Mouse (Mus musculus) lung, postnatal 4 days (tissue): ENCODE results near the gene Pard3.

Experiments used
- DNase-seq, 2 experiments: peaks; one replicate each; pipeline ENCODE4 v3.0.0; 2021

Pard3 gene

DNA sequence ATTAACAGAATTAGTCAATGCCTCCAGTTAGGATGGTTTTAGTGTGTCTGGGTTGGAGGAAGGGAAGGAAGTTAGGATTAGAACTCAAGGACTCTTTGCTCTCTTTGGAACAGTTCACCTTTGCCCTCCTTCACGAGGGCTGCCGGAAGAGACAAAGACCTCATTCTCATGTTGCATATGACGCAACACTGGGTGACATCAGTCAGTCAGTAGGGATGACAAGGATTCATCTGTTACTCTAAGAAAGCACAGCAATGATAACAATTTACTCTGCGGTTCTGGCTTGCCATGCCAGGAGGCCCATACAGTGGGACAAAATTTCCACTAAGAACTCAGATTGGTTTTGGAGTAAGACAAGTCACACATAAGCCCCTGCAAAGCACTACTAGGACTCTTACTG is 187.1 kb downstream of the Pard3 start:
- no peak for DNase-seq

DNA sequence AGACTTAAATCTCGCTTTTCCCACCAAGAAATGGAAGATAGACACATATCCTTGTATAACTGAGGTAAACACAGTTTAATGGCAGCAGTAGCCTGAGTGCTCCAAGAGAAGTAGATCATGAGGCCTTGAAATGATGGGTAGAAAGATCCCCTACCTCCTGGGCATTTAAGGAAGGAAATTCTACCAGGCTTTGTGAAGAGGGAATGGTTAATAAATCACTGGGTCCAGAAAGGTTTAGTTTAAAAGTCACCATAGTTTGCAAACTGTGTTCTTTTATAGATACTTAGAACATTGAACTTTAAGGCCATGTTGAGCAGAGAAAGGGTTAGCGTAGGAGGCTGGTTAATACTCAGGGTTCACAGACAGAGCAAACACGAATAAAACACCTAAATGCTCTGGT is 187.8 kb downstream of the Pard3 start:
- no peak for DNase-seq

DNA sequence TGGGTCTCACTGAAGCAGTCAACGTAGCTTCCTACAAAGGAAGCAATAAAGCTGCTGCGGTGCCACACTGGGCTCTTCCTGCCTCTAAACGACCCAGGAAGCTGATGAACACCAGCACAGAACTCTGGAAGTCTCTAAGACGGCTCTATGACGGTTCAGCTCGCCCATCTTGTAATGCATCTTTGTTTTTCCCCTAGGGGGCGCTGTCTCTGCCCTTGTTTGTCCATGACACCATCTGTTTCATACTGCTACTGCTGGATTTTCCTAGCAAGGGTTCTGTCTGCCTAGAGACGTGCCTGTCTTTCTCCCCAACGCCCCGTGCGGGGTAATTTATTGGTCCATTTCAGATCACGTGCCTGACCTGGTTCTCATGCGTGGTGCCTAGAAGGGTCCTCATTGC is 188.3 kb downstream of the Pard3 start:
- no peak for DNase-seq

DNA sequence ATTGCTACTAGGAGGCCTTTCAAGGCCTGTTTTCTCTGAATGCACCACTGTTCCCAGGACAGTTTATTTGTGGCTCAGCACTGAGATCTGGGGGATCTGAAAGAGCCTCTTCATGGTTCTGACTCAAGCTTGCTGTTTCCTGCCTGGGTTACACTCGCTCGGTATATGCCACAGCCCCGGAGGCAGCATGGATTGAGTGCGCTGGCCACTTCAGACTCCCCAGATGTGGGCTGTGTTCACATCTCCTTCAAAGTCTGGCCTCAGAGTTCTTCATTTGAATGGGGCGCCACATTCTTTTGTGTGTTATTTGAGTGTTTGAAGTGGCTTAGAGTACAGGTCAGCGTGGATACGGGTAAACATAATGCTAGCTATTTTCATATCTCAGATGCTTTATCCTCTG is 190.9 kb downstream of the Pard3 start:
- DNase-seq = peak; percentile 35 to 73

DNA sequence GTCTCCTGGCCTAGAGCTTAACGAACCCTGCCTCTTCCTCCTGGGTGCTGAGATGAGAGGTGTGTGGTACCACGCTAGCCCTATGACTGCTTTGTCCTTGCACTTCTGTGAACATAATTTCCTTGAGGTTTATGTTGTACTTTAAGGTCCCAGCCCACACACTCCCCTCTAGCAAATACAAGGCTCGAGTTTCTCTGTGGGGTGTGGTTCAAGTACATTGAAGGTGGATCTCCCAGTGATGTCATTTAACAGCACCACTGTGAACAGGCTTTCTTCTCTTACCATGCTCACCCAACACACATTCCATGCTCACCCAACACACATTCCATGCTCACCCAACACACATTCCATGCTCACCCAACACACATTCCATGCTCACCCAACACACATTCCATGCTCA is 193.4 kb downstream of the Pard3 start:
- DNase-seq = no peak

DNA sequence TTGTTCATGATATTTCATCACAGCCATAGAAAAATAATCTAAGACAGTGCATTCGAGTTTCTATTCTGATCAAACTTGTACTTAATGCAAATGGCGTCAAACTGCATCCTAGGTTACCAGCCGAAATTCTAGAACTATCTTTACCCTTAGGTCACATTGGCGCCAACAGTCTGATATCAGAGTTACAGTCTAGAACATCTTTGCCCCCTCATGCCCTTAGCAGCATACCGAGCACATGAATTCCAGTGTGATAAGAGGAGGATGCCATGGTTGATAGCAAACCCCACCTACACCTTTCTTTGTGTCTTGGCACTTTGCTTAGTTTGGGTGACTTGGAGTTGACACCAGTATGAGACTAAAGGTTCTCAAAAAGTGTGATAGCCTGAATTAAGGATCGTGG is 197.4 kb downstream of the Pard3 start:
- DNase-seq = no peak

DNA sequence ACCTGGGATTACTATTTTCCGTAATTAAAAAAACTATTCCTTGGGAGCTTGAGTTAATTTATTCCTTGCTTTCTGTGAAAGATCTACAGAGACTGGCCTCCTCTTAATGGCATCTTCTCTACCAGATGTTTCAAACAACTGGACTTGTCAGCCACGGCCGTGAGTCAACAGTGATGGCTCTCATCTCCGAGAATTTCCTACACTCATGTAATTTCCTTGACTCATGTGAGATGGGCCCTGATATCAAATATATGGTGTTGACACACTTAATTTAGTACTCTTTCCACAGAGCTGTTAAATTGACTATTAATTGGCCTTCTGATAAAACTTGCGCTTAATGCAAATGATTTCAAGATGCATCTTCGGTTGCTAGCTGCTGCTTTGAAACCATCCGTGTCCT is 198.3 kb downstream of the Pard3 start:
- no peak for DNase-seq

DNA sequence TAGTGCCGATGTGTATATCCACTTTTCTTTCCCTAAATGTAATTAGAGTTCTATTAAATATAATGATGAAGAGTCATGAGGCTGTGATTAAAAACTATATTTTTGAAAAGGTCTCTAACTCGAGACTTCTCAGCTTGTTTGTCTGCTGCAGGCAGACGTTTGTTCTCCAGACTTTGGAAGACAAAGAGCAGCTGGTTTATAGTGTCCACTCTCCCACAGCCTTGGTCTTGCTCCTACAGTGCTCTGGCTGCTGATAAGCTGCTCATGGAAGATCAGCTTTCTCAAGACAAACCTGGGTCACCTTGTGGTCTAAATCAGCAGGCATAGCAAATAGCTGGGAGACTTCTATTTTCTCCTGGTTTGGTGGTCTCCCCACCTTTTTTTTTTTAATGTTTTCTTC is 198.7 kb downstream of the Pard3 start:
- no peak for DNase-seq

DNA sequence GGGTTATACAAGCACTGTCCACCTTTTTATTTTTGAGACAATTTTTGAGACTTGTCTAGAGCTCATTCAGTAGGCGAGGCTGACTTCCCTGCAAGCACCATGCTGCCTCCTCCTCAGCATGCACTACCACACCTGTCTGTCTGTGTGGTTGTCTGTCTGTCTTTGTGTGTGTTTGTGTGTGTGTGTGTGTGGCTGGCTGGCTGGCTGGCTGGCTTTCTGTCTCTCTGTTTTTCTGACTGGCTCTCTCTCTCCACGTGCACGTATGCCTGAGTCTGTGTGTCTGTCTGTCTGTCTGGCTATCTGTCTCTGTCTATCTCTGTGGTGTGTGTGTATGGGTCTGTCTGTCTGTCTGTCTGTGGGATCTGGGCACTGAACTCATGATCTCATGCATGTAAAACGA is 199.2 kb downstream of the Pard3 start:
- DNase-seq = no peak

DNA sequence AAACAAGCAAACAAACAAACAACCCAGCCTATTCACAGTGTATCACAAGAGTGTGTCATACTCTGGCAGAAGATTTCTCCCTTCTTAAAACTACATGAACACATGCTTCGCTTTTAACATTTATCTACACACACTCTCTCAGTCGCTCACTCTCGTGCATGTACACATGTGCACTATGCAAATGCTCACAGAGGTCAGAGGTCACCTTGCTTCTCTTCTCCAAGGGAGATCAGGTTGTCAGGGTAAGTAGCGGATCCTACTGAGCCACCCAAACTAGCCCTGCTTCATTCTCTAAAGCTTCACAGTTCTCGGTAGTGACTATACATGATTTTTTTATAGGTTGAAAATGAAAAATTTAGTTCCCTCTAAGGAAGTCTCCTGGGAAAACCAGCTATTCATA is 199.8 kb downstream of the Pard3 start:
- DNase-seq = no peak

DNA sequence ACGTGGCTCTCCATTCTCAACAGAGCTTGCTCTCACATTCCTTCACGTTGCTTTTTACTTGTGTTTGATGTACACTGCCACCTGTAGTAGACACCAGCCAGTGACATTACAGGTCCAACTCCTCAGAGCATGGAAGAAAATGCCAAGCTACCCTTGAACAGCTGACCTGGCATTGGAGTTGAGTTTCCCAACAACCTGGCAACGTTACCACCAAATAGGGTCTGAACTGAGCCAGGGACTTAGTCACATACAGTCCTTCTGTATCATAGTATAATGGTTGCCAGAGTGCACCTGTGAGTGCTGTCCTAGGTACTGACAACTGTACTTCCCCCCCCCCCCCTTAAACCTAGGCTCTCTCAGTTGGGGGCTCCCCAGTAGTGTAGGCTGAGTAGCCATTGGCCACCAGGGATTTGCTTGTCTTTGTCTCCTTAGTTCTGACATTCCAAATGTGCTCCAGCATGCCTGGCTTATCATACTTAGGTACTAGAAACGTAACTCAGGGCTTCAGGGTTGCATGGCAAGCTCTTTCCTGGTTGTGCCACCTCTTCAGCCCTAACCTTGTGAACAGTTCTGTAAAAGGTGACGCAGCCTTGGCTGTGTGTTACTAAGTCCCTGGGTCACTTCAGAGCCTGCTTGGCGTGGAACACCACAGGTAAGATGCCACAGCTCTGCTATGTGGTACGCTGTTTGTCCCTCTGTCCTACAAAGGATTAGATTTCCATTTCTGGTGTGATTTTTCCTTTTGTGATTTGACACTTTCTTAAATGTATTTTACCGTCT is 201.2 kb downstream of the Pard3 start:
- no peak for DNase-seq

DNA sequence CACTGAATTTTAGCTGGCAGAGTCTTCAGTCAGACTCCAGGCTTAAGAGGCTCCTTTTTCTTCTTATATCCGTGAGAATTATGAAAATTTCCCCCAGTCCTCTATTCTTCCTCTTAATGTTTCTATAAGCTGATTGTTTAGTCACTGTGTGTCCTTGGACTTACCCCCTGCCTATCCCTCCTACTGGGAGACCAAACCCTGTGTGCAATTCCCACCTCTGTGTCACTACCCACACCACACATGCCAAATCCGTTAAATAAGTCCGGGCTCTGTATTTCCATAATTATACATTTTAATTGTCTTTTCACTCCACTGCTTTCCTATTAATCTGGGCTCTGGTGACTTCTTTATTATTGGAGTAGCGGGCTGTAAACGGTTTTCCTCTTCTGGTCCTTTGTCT is 203.1 kb downstream of the Pard3 start:
- DNase-seq = no peak

DNA sequence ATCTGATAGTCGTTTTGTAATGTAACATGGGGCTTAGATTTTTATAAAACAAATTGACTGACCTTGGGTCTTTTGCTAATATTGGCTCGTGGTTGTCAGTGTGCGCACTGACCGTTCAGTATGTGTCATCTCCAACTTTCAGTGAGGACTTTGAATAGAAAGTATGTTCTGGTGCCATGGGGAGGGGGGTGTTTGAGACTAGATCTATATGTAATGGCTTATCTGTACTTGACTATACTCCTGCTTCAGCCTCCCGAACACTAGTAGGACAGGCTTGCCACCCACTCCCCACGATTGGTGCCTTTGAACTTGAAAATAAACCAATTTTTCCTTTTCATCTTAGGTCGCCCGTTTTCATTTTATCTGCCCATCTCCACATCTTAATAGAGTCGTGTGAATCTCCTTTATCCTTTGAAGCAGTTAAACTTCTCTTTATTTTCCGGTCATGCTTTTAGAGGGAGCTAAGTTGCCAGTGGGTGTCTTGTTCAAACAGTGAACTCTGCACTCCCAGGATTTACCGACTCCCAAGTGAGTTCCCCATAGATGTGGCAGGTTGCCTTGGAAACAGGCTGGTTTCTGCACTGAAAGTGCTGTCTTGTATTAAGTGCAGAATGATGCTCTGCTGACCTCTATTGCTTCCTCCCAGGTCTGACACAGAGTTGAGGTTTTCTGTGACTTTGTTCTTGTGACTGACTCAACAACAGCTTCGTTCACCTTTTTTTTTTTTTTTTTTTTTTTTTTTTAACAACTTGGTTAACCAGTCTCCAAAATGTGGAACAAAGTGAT is 204.7 kb downstream of the Pard3 start:
- no peak for DNase-seq

DNA sequence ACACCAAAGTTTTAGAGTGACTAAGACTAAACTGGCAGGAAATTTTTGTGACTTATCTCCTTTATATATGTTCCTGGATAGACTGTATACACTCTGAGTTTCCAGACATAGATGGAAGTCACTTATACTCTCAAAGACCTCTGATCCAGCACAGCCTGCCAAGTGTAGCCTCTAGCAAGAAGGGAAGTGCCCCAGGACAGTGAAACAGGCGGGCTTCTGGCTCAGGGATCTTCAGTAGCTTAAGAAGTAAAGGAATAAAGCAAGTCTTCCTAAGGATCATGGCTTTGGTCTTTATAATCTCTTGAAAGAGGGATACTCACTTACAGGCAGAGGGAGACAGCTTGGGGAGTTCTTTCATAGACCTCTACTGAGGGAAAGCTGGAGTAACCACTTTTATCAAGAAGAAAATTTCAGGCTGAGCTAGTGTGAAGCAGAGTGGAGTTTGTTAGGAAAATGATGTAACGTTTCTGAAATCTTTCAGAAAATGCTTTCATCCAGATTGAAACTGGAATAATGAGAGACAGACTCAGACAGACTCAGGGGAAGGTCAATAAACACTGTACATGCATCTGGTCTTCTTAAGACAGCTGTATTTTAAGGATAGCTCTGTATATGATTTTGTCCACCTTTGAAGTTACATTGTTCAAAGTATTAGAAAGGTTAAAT is 205.5 kb downstream of the Pard3 start:
- DNase-seq = no peak

DNA sequence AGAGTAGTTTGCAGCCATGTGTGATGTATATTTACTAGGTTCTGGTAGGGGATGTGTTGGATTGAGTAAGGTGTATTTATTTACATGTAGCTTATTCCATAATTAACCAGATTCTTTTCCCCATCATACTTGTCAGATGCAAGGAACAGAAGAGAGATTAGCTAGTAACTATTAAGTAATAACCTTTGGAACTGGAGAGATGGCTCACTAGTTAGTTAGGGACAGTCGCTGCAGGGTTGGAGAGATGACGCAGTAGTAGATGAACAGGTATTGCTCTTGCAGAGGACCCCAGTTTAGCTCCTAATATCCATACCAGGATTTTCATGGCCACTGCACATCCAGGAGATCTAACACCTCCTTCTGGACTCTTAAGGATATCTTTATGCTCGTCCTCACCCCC is 207.5 kb downstream of the Pard3 start:
- DNase-seq = no peak

DNA sequence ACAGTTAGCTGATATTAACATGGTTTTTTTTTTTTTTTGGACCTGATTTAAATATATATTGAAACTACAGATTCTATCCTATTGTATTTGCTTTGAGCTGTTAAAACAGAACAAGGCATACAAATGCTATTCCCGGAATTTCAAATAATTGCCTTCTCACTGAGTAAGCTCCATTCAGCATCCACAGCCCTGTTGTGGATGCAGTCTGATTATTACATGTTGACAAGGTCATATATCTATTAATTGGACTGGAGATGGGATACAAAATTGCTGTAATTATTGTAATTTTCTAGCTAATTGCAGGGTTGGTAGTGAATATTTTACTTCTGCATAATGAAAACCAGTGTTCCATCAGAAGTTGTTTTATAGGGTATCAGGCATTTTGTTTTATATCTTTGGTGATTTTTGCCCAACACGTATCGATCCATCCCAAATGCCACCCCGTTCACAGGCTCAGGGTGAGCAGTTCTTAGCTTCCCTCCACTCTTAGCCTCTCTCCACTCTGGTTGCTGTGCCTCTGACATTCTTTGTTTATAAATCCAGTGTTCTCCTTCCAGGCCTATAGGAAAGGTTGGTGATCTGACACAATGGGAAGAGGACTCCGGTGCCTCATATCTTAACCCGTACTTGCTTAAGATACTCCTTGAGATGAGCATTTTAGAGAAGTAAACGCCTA is 216.7 kb downstream of the Pard3 start:
- no peak for DNase-seq

DNA sequence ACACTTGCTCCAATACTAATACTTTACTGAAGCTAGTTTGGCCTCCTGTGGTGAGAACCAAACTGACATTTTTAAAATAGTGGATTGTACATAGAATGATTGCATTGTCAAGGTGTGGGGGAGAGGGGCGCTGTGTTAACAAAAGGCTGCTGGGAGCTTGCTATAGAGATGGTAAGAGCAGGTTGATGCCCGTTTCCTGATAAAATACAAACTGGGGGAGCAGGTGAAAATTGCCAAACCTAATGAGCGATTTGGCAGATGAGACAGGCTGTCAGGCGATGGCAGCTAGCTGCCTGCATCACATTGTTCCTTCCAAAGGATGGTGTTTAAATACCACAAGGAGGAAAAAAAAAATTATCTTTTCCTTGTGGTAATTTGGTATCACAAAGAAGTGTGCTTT is 217.3 kb downstream of the Pard3 start:
- no peak for DNase-seq

DNA sequence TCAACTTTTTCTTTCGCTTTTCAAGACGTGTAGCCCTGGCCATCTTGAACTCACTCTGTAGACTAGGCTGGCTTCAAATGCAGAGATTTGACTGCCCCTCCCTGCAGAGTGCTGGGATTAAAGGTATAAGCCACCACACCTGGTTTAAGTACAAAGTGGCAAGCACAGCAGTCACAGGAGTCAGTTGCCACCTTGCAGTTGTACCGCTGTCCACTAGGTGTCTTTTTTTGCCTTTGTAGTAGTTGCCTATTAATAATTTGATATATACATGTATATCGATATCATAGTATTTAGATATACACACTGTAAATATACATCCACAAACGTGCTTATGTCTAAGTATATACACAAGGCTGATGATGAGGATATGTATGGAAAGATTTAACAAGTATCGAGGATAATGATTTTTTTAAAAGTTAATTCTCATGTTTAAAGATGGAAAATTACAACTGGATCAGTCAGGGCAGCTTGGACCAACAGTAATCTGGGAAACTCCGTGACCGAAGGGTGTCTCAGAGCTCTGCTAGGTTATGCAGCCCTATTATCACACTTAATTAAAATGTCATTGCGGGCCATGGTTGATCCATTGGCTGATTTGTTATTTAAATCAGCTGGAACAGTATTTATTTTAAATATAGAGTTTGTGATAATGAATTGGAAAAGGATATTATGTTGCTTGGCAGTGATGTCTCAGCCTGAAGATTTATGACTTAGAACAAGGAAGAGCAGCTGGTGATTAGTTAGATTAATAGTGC is 220.9 kb downstream of the Pard3 start:
- no peak for DNase-seq

DNA sequence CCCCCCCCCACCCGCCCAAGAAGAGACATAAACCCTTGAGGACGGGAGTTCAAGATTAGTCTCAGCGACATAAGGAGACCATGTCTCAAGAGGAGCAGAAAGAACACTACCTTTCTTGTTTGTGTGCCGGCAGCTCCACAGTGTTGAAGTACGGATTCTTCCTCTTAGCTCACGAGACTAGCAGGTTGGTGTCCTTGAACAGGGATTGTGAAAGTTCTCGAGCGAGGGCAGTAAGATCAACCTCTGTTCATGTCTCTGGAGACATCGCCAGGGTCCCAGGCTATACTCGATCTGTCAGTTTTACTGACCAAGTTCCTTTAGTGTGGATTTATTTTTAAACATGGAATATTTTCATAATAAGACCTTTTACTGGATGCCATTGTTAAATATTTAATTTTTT is 224.1 kb downstream of the Pard3 start:
- DNase-seq = no peak

DNA sequence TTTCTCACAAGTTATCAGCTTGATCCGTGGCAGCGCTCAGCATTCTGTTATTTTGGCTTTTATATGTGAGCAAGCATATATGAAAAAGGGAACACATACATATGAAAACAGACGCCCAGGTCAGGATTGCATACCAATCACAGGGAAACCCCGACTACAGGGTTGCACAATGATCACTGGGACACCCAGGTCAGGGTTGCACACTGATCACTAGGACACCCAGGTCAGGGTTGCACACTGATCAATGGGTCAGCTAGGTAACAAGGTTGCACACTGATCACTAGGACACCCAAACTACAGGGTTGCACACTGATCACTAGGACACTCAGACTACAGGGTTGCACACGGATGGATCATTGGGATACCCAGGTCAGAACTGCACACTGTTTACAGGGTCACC is 228.6 kb downstream of the Pard3 start:
- DNase-seq = no peak

DNA sequence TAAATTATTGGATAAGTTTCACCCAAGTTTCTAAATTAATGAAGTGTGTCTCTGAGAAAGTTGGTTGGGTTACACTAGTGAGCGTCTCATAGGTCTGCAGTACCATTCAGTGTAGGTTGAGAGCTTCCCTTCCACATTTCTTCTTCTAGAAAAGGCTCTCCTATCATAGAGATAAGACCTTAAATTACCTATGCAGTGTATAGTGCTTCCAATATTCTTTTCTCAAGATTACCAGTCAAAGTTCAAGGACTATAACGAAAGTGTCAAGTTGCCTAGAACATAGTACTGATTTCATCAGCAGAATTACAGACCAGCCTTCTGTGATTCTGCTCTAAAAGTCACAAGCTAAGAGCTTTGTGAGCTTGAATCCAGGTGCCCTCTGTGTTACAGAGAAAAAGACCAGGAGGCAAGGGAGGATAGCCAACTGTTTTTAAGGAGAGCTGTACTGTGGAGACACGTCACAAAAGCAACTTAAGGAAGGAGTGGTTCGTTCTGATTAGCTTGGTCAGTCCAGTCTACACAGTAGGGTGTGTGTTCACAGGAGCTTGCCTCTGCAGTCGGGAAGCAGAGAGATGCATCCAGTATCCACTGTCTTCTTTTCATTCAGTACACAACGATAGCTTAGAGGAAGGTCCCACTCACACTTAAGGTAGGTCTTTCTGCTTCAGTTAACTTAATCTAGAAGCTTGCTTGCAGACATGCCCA is 229.5 kb downstream of the Pard3 start:
- no peak for DNase-seq

DNA sequence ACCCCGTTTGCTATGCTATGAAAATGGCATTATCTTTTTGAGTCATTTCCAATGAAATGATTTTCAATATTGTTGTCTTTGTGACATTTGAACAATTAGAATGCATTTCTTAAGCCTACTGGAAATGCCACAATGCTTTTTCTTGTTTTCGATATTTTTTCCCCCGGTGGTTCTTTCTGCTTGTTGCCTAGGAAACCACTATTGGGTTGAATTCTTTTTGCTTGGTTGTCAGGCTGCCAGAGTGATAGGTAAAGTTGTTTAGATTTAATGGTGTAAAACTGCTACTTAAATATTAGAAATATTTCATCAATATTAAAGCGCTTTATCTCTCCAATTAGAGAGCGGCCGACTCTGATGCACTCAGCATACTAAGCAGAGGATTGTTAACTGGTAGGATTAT is 230.4 kb downstream of the Pard3 start:
- DNase-seq = no peak
